Mouse (Mus musculus) megakaryocyte, embryonic 14.5 days (primary cell): ENCODE results near the gene Fancf.

Experiments
- FLI1 ChIP-seq: IDR thresholded peaks from 2 replicates; pipeline ENCODE4 v1.6.1; 2012; ENCODE audit warnings: low read length, inconsistent platforms, mixed read lengths
- GATA1 ChIP-seq: IDR thresholded peaks from 3 replicates; pipeline ENCODE4 v1.6.1; 2012; ENCODE audit warnings: mixed read lengths, low read length, inconsistent platforms, borderline replicate concordance

DNA sequence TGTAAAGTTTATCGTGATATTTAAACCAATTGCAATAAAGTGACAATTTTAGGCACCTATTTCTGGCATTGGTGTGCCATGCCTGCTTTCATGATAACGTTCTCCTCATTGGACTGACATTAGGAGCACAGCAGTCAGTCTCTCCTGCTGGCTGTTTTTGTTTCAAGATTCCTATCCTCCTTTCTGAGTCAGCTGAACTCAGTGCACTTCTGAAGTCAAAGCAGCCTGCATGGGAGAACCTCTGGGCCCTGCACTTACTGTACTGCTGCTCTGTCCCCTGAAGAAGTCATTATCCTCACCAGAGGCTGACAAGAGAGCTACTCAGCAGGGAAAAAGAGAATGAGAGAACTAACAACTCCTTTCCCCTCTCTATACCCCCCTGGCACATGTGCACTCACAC, 32.9 kb upstream of the Fancf start:
- no peak for TF ChIP-seq FLI1
- no peak for TF ChIP-seq GATA1
